Mouse (Mus musculus) lung, postnatal 0 days (tissue): ENCODE measurements at regions not wholly inside any gene's neighbourhood (a gene's known extent, or its start where the extent isn't known, plus 50 kb on each side); places are given as distances from the start of the nearest gene placed in this dataset.

Source experiments
- CTCF ChIP-seq: IDR thresholded peaks from 2 replicates; pipeline ENCODE4 v1.5.1; 2016; ENCODE audit warnings: antibody characterized with exemption, mild to moderate bottlenecking
- EP300 ChIP-seq: IDR thresholded peaks from 2 replicates; pipeline ENCODE4 v1.6.1; 2016; ENCODE audit warnings: antibody characterized with exemption, mild to moderate bottlenecking, control low read depth

- TF ChIP-seq CTCF (no peak), EP300 (no peak)
Observed at GRCm38 (mm10) chr16:49521685-49522084, 177.3 kb upstream of the Ift57 start.
